ENCODE assay signal across 22 mouse cellular contexts in genomic region chr14:102676582-102676981, GRCm38 (mm10).
DNase-seq lines count a peak whose midpoint lies in the region; ATAC-seq and TF ChIP-seq lines count a peak whose summit lies in the region.
"Had no signal": no experiment of that assay in that cellular context is flagged by ENCODE, and none has a peak within 500 bp of the region (broad histone marks: within the 10 kb centered on the region; RNA-seq: fewer than 3 reads in every experiment).

No protein-coding gene starts in this region.

- no peak for TF ChIP-seq CTCF in hindbrain, postnatal 0 days (IDR thresholded peaks at IDR 0.05; ENCODE audit: low read depth)

- no peak overlapping the region for H3K4me2 ChIP-seq in forebrain, embryonic 11.5 days (ENCODE audit: low read depth, low read length, severe bottlenecking)
- no peak overlapping the region for H3K4me2 ChIP-seq in hindbrain, postnatal 0 days (ENCODE audit: low read depth, low read length)
- no peak overlapping the region for H3K4me2 ChIP-seq in hindbrain, embryonic 16.5 days (ENCODE audit: low read length)
- H3K4me2 ChIP-seq in forebrain, embryonic 14.5 days (ENCODE audit: low read length), result no peak overlapping the region
- H3K4me2 ChIP-seq: embryonic facial prominence, embryonic 15.5 days; heart, embryonic 12.5 days; hindbrain, embryonic 14.5 days had no signal

- H3K4me1 ChIP-seq in forebrain, embryonic 11.5 days (replicated peaks; ENCODE audit: control insufficient read depth, insufficient read depth, low read length), result no peaks in the 10 kb centered on the region
- H3K4me1 ChIP-seq in forebrain, embryonic 10.5 days, result peaks cover 18% of the 10 kb centered on the region
- no peaks in the 10 kb centered on the region for H3K4me1 ChIP-seq in hindbrain, postnatal 0 days (ENCODE audit: insufficient read depth, low read length)
- no peaks in the 10 kb centered on the region; the same call in 1 of the 2 replicates for H3K4me1 ChIP-seq in hindbrain, embryonic 16.5 days (ENCODE audit: control insufficient read depth, insufficient read depth, low read depth, low read length)
- no peaks in the 10 kb centered on the region; the same call in 1 of the 2 replicates for H3K4me1 ChIP-seq in forebrain, embryonic 14.5 days (ENCODE audit: control insufficient read depth, insufficient read depth, low read length)
- H3K4me1 ChIP-seq: embryonic facial prominence, embryonic 15.5 days; heart, embryonic 12.5 days; hindbrain, embryonic 10.5 days had no signal

- no peak overlapping the region for H3K27ac ChIP-seq in forebrain, embryonic 11.5 days (ENCODE audit: low read depth, low read length)
- H3K27ac ChIP-seq in forebrain, embryonic 10.5 days, result no peak overlapping the region
- H3K27ac ChIP-seq in hindbrain, postnatal 0 days, result no peak overlapping the region
- no peak overlapping the region for H3K27ac ChIP-seq in hindbrain, embryonic 16.5 days (ENCODE audit: low read depth, low read length)
- no peak overlapping the region for H3K27ac ChIP-seq in forebrain, embryonic 14.5 days (ENCODE audit: low read depth, low read length)
- H3K27ac ChIP-seq: embryonic facial prominence, embryonic 15.5 days; hindbrain, embryonic 10.5 days; hindbrain, embryonic 14.5 days had no signal

- H3K4me3 ChIP-seq in forebrain, embryonic 11.5 days (ENCODE audit: low read depth, low read length), result no peak overlapping the region
- H3K4me3 ChIP-seq in forebrain, embryonic 10.5 days, result no peak overlapping the region
- H3K4me3 ChIP-seq in hindbrain, postnatal 0 days (ENCODE audit: low read length), result no peak overlapping the region
- no peak overlapping the region for H3K4me3 ChIP-seq in hindbrain, embryonic 16.5 days (ENCODE audit: low read length)
- no peak overlapping the region for H3K4me3 ChIP-seq in forebrain, embryonic 14.5 days (ENCODE audit: low read depth, low read length)
- H3K4me3 ChIP-seq: embryonic facial prominence, embryonic 15.5 days; erythroblast, embryonic 14.5 days; heart, embryonic 12.5 days; hindbrain, embryonic 10.5 days had no signal

- 19% methylated on average over 5 of the region's 5 CpGs for WGBS in forebrain, embryonic 11.5 days
- 32% methylated on average over 5 of the region's 5 CpGs for WGBS in forebrain, embryonic 10.5 days
- 34% methylated on average over 5 of the region's 5 CpGs for WGBS in hindbrain, postnatal 0 days
- 35% methylated on average over 5 of the region's 5 CpGs for WGBS in hindbrain, embryonic 16.5 days
- 5% methylated on average over 5 of the region's 5 CpGs for WGBS in forebrain, embryonic 14.5 days

- H3K9ac ChIP-seq in forebrain, embryonic 11.5 days (ENCODE audit: low read length), result no peak overlapping the region
- H3K9ac ChIP-seq in hindbrain, postnatal 0 days (replicated peaks; ENCODE audit: low read length), result no peak overlapping the region; the same call in 1 of the 2 replicates
- H3K9ac ChIP-seq in hindbrain, embryonic 16.5 days (ENCODE audit: low read depth, low read length), result no peak overlapping the region
- no peak overlapping the region for H3K9ac ChIP-seq in forebrain, embryonic 14.5 days (ENCODE audit: low read length)
- H3K9ac ChIP-seq: embryonic facial prominence, embryonic 15.5 days; heart, embryonic 12.5 days; hindbrain, embryonic 14.5 days had no signal

- H3K36me3 ChIP-seq in forebrain, embryonic 11.5 days (ENCODE audit: control insufficient read depth, insufficient read depth, low read length), result no peaks in the 10 kb centered on the region
- H3K36me3 ChIP-seq in forebrain, embryonic 10.5 days (replicated peaks), result no peaks in the 10 kb centered on the region
- no peaks in the 10 kb centered on the region for H3K36me3 ChIP-seq in hindbrain, postnatal 0 days (ENCODE audit: insufficient read depth, low read length)
- no peaks in the 10 kb centered on the region for H3K36me3 ChIP-seq in hindbrain, embryonic 16.5 days (ENCODE audit: control insufficient read depth, insufficient read depth, low read length)
- no peaks in the 10 kb centered on the region for H3K36me3 ChIP-seq in forebrain, embryonic 14.5 days (ENCODE audit: control insufficient read depth, insufficient read depth, low read length)
- H3K36me3 ChIP-seq: embryonic facial prominence, embryonic 15.5 days; heart, embryonic 12.5 days; hindbrain, embryonic 10.5 days had no signal

- H3K9me3 ChIP-seq in forebrain, embryonic 11.5 days (ENCODE audit: control insufficient read depth, low read length), result no peaks in the 10 kb centered on the region
- H3K9me3 ChIP-seq in forebrain, embryonic 10.5 days, result no peaks in the 10 kb centered on the region
- no peaks in the 10 kb centered on the region for H3K9me3 ChIP-seq in hindbrain, postnatal 0 days (ENCODE audit: low read length)
- H3K9me3 ChIP-seq in hindbrain, embryonic 16.5 days (ENCODE audit: control insufficient read depth, low read length), result no peaks in the 10 kb centered on the region
- H3K9me3 ChIP-seq in forebrain, embryonic 14.5 days (replicated peaks; ENCODE audit: control insufficient read depth, low read length), result no peaks in the 10 kb centered on the region
- H3K9me3 ChIP-seq: embryonic facial prominence, embryonic 15.5 days; heart, embryonic 12.5 days; hindbrain, embryonic 10.5 days had no signal

- ATAC-seq in forebrain, embryonic 11.5 days (replicated peaks; ENCODE audit: low FRiP score), result peak; percentile 53; the same call in 1 of the 2 replicates
- no peak for ATAC-seq in hindbrain, postnatal 0 days
- ATAC-seq in hindbrain, embryonic 16.5 days, result no peak
- ATAC-seq in forebrain, embryonic 14.5 days, result peak; percentile 73; the same call in 1 of the 2 replicates
- ATAC-seq: activated CD4-positive, CD25-positive, alpha-beta regulatory T cell, adult 4 months; inflammation-experienced regulatory T-cells, adult 6 months; intestine, postnatal 0 days; Patski had no signal

- no peaks in the 10 kb centered on the region for H3K27me3 ChIP-seq in forebrain, embryonic 11.5 days (ENCODE audit: control insufficient read depth, insufficient read depth, low read length)
- no peaks in the 10 kb centered on the region for H3K27me3 ChIP-seq in forebrain, embryonic 10.5 days (ENCODE audit: poor library complexity, severe bottlenecking)
- no peaks in the 10 kb centered on the region for H3K27me3 ChIP-seq in hindbrain, postnatal 0 days (ENCODE audit: insufficient read depth, low read length)
- H3K27me3 ChIP-seq in hindbrain, embryonic 16.5 days (replicated peaks; ENCODE audit: control insufficient read depth, insufficient read depth, low read length), result no peaks in the 10 kb centered on the region
- no peaks in the 10 kb centered on the region for H3K27me3 ChIP-seq in forebrain, embryonic 14.5 days (replicated peaks; ENCODE audit: control insufficient read depth, insufficient read depth, low read length)
- H3K27me3 ChIP-seq: embryonic facial prominence, embryonic 15.5 days; heart, embryonic 12.5 days; Patski had no signal

- DNase-seq in forebrain, embryonic 11.5 days (ENCODE audit: low spot score), result no peak
- DNase-seq in forebrain, embryonic 10.5 days (ENCODE audit: extremely low spot score, low spot score), result no peak
- DNase-seq in hindbrain, postnatal 0 days (ENCODE audit: low spot score), result peak; percentile 3
- DNase-seq in forebrain, embryonic 14.5 days (ENCODE audit: low spot score), result peak; percentile 82
- DNase-seq in retina, postnatal 1 day, result peak; percentile 7
- no peak for DNase-seq in spleen, postnatal 36 days (ENCODE audit: low spot score in 2 of 2)
- no peak for DNase-seq in right cerebral cortex, adult 18-20 months
- DNase-seq: adrenal gland, postnatal 14 days; cerebellum, adult 18-20 months; cerebellum, adult 9-11 months; cerebellum, postnatal 36 days; gastrocnemius, postnatal 10 days had no signal

Comparison
In these comparisons a context has a peak if more than half of its experiments do, and no peak if none do; other contexts are left out.
1. DNase-seq: peak in hindbrain, postnatal 0 days (single experiment), forebrain, embryonic 14.5 days (single experiment) and retina, postnatal 1 day (single experiment); none in forebrain, embryonic 11.5 days (single experiment), forebrain, embryonic 10.5 days (single experiment), spleen, postnatal 36 days (0 of 2) and right cerebral cortex, adult 18-20 months (single experiment).
2. ATAC-seq: peak in forebrain, embryonic 11.5 days (single experiment) and forebrain, embryonic 14.5 days (single experiment); none in hindbrain, postnatal 0 days (single experiment) and hindbrain, embryonic 16.5 days (single experiment).